Mouse (Mus musculus) mesoderm, embryonic 11.5 days (tissue): ENCODE results near the gene Galnt9.

Experiments
- DNase-seq: peaks from one replicate; pipeline ENCODE4 v3.0.0-alpha.2; 2012; ENCODE audit warnings: low read depth, low spot score

Galnt9 gene

GRCm38 (mm10) chr5:110535964-110536363, 8.2 kb upstream of the Galnt9 start:
- DNase-seq, result no peak

GRCm38 (mm10) chr5:110540947-110541346, 3.2 kb upstream of the Galnt9 start:
- DNase-seq, result no peak

- no peak for DNase-seq
These were observed 2.7 kb upstream of the Galnt9 start for GRCm38 (mm10) chr5:110541456-110541855.

DNA sequence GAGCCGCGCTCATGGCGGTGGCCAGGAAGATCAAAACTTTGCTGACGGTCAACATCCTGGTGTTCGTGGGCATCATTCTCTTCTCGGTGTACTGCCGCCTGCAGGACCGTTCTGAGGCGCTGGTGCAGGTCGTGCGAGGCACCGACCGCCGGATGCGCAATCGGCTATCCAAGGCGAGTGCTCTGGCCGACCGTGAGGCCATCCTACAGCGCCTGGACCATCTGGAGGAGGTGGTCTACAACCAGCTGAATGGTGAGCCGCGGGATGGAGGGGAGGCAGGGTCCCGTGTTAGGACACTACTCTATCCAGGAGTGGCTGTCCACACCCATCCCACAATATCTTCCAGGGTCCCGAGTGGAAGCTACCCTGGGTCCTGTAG, 525 bp downstream of the Galnt9 start:
- no peak for DNase-seq

DNA sequence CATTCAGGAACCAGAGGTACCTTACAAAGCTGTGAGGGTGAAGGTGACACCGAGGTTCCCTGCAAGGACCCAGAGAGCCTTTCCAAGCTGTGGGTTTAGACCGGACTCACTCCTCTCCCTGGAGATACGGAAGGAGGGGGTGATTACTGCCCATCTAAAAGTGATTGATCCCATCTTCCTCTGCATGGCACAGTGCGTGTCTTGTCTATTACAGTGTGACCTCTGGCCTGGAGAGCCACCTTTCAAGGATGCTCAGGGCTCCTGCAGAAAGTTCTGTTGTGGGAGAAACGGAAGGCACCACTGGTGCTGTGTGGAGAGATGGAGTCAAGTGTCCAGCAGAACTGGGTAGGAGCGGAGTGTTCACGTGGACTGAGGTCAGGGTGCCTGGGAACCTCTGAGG, 1.2 kb downstream of the Galnt9 start:
- no peak for DNase-seq

DNA sequence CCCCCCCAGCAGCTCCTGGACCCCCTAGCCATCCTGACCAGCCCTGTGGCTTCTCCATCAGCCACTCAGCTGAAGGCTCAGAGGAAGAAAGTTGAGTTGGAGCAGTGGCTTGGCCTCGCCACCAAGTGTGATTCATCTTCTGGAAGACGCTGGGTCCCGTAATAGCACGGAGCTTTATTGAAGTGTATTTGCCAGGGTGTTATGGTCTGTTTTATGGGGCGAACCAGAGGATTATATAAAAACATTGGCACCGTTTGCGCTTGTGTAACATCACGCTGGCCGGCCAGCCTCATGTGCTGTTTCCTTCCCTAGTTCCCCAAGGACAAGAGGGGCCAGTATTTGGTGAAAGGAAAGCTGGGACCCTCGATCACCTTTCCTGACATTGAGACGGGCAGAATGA, 2.0 kb downstream of the Galnt9 start:
- no peak for DNase-seq

DNA sequence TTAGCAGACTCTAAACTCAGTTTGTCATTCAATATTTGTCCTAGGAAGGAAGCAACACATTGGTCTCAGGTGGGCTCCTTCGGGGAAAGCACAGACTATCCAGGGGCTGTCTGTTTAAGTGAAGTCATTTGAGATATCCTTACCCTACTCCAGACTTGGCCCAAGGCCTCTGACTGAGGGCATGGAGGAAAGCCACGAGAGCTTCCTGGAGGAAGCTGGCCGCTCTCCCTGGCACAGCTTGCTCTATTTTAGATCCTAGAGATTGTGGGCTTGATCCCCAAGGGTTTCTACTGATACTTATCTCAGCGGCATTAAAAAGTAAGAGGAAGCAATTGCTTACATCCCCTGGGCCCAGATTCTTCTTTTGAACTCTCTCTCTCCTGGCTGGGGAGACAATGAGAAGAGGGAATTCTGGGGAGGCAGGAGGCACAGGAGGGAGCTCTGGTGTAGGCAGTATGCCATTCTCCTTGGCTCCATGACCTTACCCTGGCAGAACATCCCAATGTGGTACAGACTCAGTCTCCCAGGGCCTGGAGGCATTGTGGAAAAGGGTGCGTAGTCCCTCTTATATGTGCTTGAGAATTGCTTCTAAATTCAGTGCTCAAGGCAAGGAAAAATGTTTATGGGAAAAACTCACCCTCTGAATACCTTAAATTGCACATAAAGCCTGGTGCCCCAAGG, 2.7 kb downstream of the Galnt9 start:
- no peak for DNase-seq

DNA sequence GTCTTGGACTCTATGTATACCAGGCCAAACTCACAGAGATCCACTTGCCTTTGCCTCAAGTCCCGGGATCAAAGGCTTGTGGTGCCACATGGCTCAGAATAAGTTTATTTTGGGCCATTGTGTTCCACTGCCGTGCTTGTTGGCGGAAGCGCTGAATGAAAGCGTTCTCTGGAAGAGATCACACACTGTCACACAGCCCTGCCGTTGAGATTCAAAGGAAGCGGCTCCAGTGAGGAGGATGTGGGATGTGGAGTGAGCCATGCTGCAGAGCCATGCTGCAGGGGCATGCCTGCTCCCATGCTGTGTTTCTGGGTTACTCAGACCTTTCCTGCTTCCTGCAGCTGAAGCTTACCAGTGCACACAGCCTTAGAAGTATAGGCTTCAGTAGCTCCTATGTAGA, 4.3 kb downstream of the Galnt9 start:
- no peak for DNase-seq

- DNase-seq, result no peak
These were observed 6.0 kb downstream of the Galnt9 start for GRCm38 (mm10) chr5:110550189-110550588.

DNA sequence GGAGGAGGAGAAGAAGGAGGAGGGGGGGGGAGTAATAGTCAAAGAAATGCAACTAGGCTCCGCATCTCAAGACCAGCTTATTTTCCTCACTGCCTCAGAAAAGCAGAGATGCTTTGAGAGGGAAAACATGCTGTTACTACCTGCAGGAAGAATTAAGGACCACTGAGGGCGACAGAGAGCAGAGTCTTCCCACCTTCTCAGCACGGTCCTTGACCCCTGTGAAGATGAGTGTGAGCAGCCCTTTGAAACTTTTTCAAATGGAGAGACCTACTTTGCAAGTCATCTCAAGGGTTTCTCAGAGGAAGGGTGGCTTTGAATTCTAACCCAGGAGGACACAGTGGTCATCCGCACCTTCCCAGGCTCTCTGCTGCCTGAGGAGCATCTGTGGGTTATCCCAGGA, 6.7 kb downstream of the Galnt9 start:
- DNase-seq, result no peak

GRCm38 (mm10) chr5:110552005-110552404, 7.8 kb downstream of the Galnt9 start:
- DNase-seq, result no peak

GRCm38 (mm10) chr5:110553315-110553714, 9.2 kb downstream of the Galnt9 start:
- DNase-seq, result peak; percentile 64

DNA sequence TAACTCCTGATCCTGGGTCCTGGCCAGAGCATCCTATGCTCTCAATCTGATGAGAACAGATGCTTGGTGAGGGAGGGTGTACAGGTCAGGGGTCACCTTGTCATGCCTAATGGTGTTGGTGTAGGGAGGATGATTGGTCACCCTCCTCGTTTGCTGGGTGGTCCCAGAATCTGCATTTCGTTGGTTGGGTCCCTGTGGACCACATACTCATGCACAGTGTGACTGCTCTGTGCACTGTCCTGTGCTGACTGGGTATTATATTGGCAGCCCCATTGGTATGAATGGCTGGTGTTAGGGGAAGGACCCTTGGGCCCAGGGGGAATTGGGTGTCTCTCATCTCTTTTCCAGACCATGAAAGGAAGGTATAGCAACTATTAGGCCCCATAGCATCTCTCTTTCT, 11.0 kb downstream of the Galnt9 start:
- DNase-seq, result no peak

DNA sequence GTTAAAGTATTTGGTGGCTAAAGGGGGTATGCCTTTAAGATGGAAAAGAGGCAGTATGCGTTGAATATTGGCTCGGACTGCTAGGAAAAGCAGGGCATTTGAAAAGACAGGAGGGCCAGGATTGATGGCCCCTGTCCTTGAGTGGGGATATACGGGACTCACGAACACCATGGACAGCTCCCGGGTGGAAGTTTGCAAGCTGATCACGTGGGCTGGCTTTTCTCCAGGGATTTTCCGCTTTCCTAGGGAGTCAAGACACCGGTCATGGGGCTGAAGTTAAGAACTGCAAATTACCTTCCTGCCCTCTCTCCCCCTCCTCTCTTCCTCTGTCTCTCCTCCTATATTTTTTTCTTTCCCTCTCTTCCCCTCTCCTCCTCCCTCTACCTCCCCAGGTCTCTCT, 14.2 kb downstream of the Galnt9 start:
- peak; percentile 73 for DNase-seq

GRCm38 (mm10) chr5:110559679-110560078, 15.5 kb downstream of the Galnt9 start:
- DNase-seq, result no peak

DNA sequence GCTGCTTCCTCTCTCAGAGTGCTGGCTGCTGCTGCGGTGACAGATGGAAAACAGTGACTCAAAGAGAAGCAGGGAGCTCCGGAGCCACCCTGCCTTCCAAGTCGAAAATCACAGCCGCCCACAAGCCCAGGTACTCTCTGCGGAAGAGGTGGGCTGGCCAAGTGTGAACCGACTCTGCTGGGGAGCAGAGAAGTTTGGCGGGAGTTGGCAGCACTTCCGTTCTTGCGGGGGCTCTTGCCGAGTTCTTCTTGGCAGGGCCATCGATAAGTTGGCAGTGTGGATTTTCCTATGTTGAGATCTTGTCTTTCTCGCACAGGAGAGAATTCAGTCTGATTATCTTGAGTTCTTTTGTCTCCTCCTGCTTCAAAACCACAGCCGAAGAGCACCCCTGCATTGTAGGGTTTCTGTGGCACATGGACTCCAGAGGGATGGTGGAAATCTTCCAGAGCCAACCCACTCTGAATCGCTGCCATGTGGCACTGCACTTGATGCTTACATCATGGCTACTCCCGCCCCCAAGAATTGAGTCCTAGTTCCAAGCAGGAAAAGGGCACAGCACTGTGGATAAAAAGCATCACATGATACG, 18.7 kb downstream of the Galnt9 start:
- no peak for DNase-seq

DNA sequence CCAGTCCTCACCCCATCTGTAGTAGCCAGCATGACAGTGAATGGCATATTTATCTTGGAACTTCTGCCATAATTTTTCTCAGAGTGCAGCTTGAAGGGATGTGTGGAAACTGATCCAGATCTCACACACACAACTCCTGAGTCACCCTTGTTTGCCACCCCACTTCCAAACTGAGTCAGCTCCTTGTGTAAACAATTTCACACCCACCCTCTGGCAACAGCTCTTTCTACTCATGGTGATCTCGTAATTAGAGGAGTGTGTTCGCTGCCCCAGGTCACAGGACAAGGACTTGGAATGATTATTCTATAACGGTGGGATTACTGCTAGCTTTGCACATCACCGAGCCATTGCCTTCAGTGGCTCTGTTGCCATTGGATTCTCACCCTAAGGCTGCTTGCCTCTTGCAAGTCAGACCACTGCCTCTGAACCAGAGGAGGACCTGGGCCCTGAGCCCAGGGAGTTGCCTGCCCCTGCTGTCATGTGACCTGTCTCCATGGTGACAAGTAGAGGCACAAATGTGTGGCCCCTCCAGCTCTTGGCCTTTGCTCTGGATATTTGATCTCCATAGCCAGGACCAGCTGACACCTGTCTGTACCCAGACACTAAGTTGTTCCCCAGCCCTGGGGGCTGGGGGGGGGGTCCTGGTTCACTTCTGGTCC, 21.0 kb downstream of the Galnt9 start:
- no peak for DNase-seq

DNA sequence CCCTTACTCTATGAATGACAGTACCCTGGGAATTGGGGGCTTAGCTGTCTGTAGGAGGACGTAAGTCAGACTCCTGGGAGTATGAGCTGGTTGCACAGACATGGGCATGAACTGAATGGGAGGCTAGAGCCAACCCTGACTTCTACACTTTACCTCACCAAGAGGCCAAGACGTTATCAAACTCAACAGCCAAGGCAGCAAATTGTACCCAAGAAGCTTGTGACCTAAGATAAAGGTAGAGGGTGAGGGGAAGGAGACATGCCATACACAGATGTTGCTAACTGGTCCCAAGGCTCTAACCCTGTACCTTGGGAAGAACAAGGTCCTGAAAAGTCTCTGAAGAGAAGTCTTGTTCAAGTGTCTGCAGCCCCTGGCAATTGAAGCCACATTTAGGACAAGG, 23.4 kb downstream of the Galnt9 start:
- no peak for DNase-seq

GRCm38 (mm10) chr5:110574888-110575287, 30.7 kb downstream of the Galnt9 start:
- no peak for DNase-seq

DNA sequence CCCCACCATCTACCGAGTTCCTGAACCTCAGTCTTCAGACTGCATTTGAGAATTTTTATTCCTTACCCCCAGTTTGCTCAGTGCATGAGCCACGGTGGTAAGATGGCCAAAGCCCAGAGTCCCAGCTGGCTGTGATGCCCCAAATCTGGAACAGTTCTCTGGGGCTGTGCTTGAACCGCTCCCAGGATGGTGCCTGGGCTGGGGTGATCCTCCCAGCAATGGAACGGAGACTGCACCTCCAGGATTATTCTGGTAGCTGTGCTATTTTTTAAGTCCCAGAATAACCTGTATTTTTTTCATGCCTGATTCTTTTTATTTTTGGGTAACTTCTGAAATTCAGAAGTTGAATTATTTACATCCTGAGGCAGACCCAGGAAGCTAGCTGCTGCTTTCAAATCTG, 35.1 kb downstream of the Galnt9 start:
- DNase-seq, result no peak

DNA sequence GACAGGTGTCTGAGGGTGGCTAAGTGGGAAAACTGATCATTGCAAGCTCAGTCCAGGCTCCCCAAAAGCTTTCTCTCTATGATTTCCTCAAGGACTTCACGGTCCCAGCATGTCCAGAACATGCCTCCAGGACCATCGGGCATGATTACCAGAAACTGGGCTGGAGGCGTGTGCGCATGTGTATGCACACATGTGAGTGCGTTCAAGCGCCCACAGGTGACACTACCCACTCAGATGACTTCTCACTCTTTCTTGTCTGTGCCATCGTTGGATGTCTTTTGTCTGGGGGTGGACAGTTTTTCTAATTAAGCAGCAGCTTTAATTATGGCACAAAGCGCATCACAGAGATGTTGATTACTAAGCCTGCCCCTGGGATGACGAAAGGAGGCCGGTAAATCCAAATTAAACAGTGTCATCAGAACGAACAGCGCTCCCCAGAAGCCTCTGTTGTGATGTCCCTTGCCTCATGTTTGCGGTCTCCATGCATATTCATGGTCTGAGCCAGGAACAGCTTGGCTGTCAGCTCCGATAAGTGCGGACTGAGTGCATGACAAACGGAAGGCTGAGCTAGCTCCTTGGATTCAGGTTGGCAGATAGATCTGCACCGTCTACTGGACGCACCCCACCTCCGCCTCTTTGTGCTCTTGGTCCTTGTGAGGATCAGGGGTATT, 36.5 kb downstream of the Galnt9 start:
- no peak for DNase-seq

DNA sequence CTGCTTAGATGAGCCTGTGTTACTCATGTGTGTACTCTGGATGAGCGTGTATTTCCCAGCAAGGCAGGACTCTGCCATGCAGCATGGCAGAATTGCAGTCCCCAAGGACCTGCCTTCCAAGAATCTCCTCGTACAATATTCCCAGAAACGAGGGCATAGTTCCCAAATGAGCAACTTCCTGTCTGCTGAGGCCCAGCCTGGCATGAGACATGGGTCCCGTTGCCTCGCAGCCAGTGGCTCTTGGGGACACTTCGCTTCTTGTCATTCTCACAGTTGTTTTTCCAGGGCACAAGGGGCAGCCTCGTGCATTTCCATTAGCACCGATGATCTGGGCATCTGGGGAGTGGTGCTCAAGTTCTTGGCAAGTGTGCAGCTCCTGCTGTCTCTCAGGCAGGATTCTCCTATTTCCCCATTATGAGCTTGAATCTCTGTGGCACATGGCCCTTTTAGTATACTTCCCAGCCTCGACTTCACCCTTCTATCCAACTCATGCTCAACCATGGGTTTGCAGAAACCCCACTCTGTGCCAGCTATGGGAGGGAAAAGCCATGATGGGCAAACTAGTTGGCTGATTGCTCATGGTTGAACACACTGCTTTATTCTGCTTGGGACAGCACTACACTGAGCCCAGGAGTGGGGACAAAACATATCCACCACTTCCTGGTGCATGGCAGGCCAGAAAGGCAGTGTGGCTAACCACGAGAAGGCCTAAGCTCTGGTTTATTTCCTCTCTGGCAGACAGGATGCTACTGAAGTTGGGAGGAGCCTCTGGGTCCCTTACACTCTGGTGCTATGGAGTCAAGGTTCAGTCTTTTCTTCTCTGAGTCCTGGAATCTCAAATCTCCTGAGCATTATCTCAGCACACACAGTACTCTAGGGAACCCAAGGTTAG, 38.7 kb downstream of the Galnt9 start:
- DNase-seq, result no peak
